Mouse (Mus musculus) stomach, postnatal 0 days (tissue): ENCODE results near the gene Chga. TPM values are rescaled to one million over a fixed set of nuclear protein-coding genes. Genes with fewer than 3 reads are reported as not detected.

Experiments used
- ATAC-seq: fragments of 200-750 bp; cut with Nextera tagmentation; 2 replicates; pipeline ENCODE4 v1.8.0; 2017; ENCODE audit not compliant: low FRiP score, low TSS enrichment
- DNase-seq: peaks from one replicate; pipeline ENCODE4 v3.0.0-alpha.2; 2016; ENCODE audit warnings: low spot score
- H3K27ac ChIP-seq: fragments of 300-500 bp; sonication (generic); replicated peaks from 2 replicates; pipeline ENCODE4 v1.5.1; 2014; ENCODE audit warnings: mild to moderate bottlenecking, control low read depth
- H3K27me3 ChIP-seq: fragments of 300-500 bp; sonication (generic); 2 replicates; pipeline ENCODE4 v1.6.1; 2014; ENCODE audit warnings: low read length; ENCODE audit not compliant: control insufficient read depth, insufficient read depth
- H3K36me3 ChIP-seq: fragments of 300-500 bp; sonication (generic); 2 replicates; pipeline ENCODE4 v1.6.1; 2014; ENCODE audit warnings: low read length, mixed read lengths; ENCODE audit not compliant: control insufficient read depth, insufficient read depth
- H3K4me1 ChIP-seq: fragments of 300-500 bp; sonication (generic); replicated peaks from 2 replicates; pipeline ENCODE4 v1.6.1; 2014; ENCODE audit warnings: antibody characterized with exemption; ENCODE audit not compliant: control insufficient read depth, insufficient read depth
- H3K4me2 ChIP-seq: fragments of 300-500 bp; sonication (generic); replicated peaks from 2 replicates; pipeline ENCODE4 v1.6.1; 2014; ENCODE audit warnings: low read depth, mild to moderate bottlenecking, control low read depth, moderate library complexity
- H3K4me3 ChIP-seq: fragments of 300-500 bp; sonication (generic); 2 replicates; pipeline ENCODE4 v1.5.1; 2014; ENCODE audit warnings: low read depth, low read length, control low read depth
- H3K9ac ChIP-seq: fragments of 300-500 bp; sonication (generic); 2 replicates; pipeline ENCODE4 v1.6.1; 2014; ENCODE audit warnings: mild to moderate bottlenecking, low read length, control low read depth, mixed read lengths
- H3K9me3 ChIP-seq: fragments of 300-500 bp; sonication (generic); 2 replicates; pipeline ENCODE4 v1.6.1; 2016; ENCODE audit warnings: low read length; ENCODE audit not compliant: control insufficient read depth
- CTCF ChIP-seq: IDR thresholded peaks from 2 replicates; pipeline ENCODE4 v1.5.1; 2016; ENCODE audit warnings: antibody characterized with exemption, low read depth, mild to moderate bottlenecking, moderate library complexity
- EP300 ChIP-seq: optimal IDR thresholded peaks from 2 replicates; pipeline ENCODE3; 2016; ENCODE audit warnings: antibody characterized with exemption
- WGBS: fragments of 180-500 bp; shearing (Covaris S2); extraction: QIAGEN DNeasy Blood & Tissue Kit; methylation state at CpG from one replicate; pipeline ENCODE4 v1.1.7; 2014; 5-methylcytosine and 5-hydroxymethylcytosine counted together
- polyA plus RNA-seq: library from polyadenylated mRNA; unstranded; fragments of >200 nt; fragmentation: Nextera tagmentation; extraction: Ambion mirVana; gene quantifications from 2 replicates; pipeline ENCODE4 v1.2.1, GENCODE M21; 2015

Gene Chga
- polyA plus RNA-seq: 28.9 and 33.2 TPM in 2 replicates

DNA sequence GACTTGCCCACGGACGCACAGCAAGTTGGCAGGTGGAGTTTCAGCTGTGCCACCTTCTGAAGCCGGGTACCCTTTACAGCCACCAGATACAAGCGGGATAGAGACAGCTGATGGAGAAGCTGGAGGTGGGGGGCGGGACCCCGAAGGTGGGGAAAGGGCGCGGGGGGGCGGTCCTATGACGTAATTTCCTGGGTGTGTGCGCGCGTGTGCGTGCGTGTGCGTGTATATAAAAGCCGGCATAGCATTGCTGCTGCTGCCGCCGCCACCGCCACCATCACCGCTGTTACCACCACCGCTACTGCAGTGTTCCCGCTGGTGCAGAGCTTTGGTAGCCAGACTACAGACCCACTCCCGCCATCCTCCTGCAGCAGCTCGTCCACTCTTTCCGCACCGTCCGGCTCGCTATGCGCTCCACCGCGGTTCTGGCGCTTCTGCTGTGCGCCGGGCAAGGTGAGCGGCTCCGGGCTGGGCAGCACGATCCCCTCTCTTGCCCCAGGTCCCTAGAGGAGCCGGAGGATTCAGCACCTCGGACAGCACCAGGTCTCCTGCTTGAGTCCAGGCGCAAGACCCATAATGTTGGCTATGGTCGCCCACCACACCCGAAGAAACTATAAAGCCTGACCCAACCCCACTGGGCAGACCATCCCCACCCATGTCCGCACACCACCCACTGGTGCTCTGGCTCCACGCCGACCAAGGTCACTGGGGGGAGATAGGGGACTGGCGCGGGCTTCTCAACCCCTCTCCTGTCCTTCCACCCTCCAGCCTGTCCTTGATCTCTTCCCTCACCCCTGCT, at the start of gene Chga:
Gene Chga, plus strand, starts transcription at position 249 of the 796 bp plus-strand sequence.
- H3K4me2 ChIP-seq: no peak within 1 kb of the TSS
- H3K9ac ChIP-seq: no peak within 1 kb of the TSS
- ATAC-seq (peak; percentile 66; the same call in 1 of the 2 replicates), DNase-seq (peak; percentile 83)
- TF ChIP-seq EP300 (no peak), CTCF (no peak)
- no peaks in the 10 kb centered on the region for H3K4me1 ChIP-seq
- H3K36me3 ChIP-seq: no peaks in the 10 kb centered on the region
- 2% methylated on average over 41 of the region's 48 CpGs for WGBS
- no peaks in the 10 kb centered on the region for H3K9me3 ChIP-seq
- H3K4me3 ChIP-seq: no peak within 1 kb of the TSS
- H3K27ac ChIP-seq: no peak within 1 kb of the TSS
- H3K27me3 ChIP-seq: peaks cover 7% of the 10 kb centered on the region; the same call in 1 of the 2 replicates

- no peak for ATAC-seq
- no peak for DNase-seq
- Histone ChIP-seq H3K9me3 (no peaks in the 10 kb centered on the region), H3K4me3 (no peak overlapping the region), H3K27ac (no peak overlapping the region), H3K4me1 (no peaks in the 10 kb centered on the region), H3K27me3 (no peaks in the 10 kb centered on the region), H3K9ac (no peak overlapping the region), H3K4me2 (no peak overlapping the region), H3K36me3 (no peaks in the 10 kb centered on the region)
- 77% methylated on average over 9 of the region's 9 CpGs for WGBS
- no peak for TF ChIP-seq CTCF
- TF ChIP-seq EP300: no peak
Observed at GRCm38 (mm10) chr12:102505131-102505713, 49.5 kb upstream of the Chga start.

DNA sequence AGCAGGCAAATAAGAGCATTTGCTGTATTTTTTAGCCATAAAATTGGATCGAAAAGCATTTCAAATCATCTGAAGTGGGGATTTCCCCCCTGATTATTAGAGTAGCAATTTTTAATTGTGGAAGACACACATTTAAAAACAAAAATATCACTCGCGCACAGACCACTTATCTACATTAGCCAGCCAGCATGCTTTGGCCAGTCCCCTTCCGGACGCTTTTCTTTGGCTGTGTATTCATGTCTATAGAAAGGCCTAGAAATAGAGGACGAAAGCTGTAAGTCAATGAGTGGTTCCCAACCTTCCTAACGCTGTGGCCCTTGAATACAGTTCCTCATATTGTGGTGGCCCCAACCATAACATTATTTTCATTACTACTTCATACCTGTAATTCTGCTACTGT, 48.8 kb upstream of the Chga start:
- no peak for TF ChIP-seq CTCF
- no peak for TF ChIP-seq EP300
- Histone ChIP-seq H3K4me1 (no peaks in the 10 kb centered on the region), H3K9me3 (no peaks in the 10 kb centered on the region), H3K27me3 (no peaks in the 10 kb centered on the region), H3K4me3 (no peak overlapping the region), H3K36me3 (no peaks in the 10 kb centered on the region), H3K4me2 (no peak overlapping the region), H3K9ac (no peak overlapping the region), H3K27ac (no peak overlapping the region)
- ATAC-seq (no peak), DNase-seq (no peak)
- 90% methylated on average over 7 of the region's 7 CpGs for WGBS

DNA sequence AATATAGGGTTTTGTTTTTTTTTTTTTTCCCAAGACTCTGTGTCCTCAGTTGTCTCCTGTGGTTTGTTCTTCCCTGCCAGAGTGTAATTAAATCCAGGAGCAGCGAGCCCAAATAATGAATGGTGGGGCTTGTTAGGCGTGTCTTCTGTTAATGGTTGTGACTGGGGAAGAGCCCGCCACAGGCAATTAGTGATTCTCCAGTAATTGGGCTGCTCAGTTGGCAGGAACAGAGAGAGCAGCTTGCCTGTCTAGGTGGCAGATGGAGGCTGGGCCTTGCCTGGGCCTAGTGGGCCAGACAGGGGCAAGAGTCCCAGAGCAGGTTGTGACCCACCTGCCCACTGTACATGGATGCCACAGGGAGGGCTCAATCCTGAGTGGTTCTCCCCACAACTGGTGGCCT, 43.4 kb upstream of the Chga start:
- H3K4me3 ChIP-seq: no peak overlapping the region
- 59% methylated on average over 3 of the region's 3 CpGs for WGBS

DNA sequence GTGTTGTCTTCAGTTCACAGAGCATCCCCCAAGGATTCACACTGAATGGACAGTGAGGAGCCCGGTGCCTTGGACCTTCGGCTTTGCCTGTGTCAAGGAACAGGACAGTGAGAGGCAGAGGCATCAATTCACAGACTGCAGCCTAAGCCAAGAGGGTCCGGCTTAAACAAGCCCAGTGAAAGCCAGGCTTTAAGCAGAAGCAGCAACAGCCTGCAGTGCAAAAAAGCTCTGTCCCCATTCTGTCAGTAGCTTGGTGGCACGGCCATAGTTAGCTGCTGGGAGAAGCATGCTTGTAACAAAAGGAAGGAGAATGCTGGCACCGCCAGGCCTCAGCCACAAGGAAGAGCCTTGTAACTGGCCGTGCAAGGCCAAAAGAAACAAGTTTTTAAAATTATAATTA, 40.6 kb upstream of the Chga start:
- Histone ChIP-seq H3K36me3 (no peaks in the 10 kb centered on the region), H3K9me3 (no peaks in the 10 kb centered on the region), H3K4me2 (no peak overlapping the region), H3K4me3 (no peak overlapping the region), H3K4me1 (no peaks in the 10 kb centered on the region), H3K27ac (no peak overlapping the region), H3K9ac (no peak overlapping the region), H3K27me3 (no peaks in the 10 kb centered on the region)
- no peak for TF ChIP-seq EP300
- TF ChIP-seq CTCF: no peak
- 75% methylated on average over 6 of the region's 6 CpGs for WGBS
- no peak for DNase-seq
- no peak for ATAC-seq

More for the DNA sequence above, 43.4 kb upstream of the Chga start:
- no peaks in the 10 kb centered on the region for H3K9me3 ChIP-seq
- H3K9ac ChIP-seq: no peak overlapping the region
- no peaks in the 10 kb centered on the region for H3K4me1 ChIP-seq
- ATAC-seq (no peak), DNase-seq (no peak)
- no peaks in the 10 kb centered on the region for H3K27me3 ChIP-seq
- H3K27ac ChIP-seq: no peak overlapping the region
- H3K4me2 ChIP-seq: no peak overlapping the region
- TF ChIP-seq CTCF (no peak), EP300 (no peak)
- no peaks in the 10 kb centered on the region for H3K36me3 ChIP-seq

DNA sequence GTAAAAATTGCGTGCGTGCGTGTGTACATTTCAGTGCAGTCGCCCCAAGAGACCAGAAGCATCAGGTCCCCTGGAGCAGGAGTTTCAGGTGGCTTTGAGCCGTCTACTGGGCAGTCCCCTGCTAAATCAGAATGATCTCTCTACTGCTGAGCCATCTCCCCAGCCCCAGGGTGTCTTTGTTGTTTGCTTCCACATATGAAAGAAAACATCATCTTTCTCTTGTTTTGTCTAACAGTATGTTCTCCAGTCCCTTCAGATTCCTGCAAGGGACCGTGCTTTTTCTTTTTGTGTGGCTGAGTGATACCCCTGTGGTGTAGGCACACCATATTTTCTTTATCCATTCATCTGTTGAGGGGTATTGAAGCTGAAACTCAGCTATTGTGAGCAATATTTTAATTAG, 40.0 kb upstream of the Chga start:
- DNase-seq (no peak), ATAC-seq (no peak)
- H3K4me1 ChIP-seq: no peaks in the 10 kb centered on the region
- H3K9me3 ChIP-seq: no peaks in the 10 kb centered on the region
- TF ChIP-seq EP300: no peak
- no peak for TF ChIP-seq CTCF
- no peak overlapping the region for H3K4me2 ChIP-seq
- H3K9ac ChIP-seq: no peak overlapping the region
- WGBS: 92% methylated on average over 6 of the region's 6 CpGs
- no peak overlapping the region for H3K27ac ChIP-seq
- no peak overlapping the region for H3K4me3 ChIP-seq
- H3K36me3 ChIP-seq: no peaks in the 10 kb centered on the region
- H3K27me3 ChIP-seq: no peaks in the 10 kb centered on the region
